Mouse (Mus musculus): ENCODE measurements around the gene Tcf7l2.

- TF ChIP-seq CTCF (IDR thresholded peaks at IDR 0.05; ENCODE audit: control insufficient read depth, insufficient read depth, low read length) = no peak
- no peak for TF ChIP-seq POLR2A (IDR thresholded peaks at IDR 0.05; ENCODE audit: borderline replicate concordance, control insufficient read depth, low read depth, low read length)
Observed at GRCm38 (mm10) chr19:55827613-55828259, 86.1 kb downstream of the Tcf7l2 start.

All from bone marrow, adult 2 months (tissue).